Mouse (Mus musculus) liver, postnatal 0 days (tissue): Measurements from ENCODE around the gene Tigar.

Experiments used
- CTCF ChIP-seq: sonication (generic); IDR thresholded peaks from 2 replicates; pipeline ENCODE4 v1.5.1; 2016; ENCODE audit warnings: antibody characterized with exemption, low read depth
- EP300 ChIP-seq: IDR thresholded peaks from 2 replicates; pipeline ENCODE4 v1.6.1; 2016; ENCODE audit warnings: antibody characterized with exemption, low read depth, mild to moderate bottlenecking

DNA sequence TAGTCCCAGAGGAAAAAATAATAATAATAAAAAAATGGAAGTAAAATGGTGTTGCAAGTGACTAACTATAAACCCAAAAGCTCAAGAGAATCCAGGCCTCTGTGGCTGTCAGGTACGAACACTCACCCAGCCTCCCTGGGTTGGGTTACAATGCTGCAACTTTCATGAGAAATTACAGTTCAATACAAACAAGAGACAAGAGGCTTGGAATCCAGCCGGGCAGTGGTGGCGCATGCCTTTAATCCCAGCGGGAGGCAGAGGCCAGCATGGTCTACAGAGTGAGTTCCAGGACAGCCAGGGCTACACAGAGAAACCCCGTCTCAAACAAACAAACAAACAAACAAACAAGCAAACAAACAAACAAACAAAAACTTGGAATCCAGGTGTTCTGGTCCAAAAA is 2.6 kb downstream of the Tigar start:
- no peak for TF ChIP-seq CTCF
- no peak for TF ChIP-seq EP300
